Mouse (Mus musculus) large intestine, adult 2 months (tissue): ENCODE measurements at regions not wholly inside any gene's neighbourhood (a gene's known extent, or its start where the extent isn't known, plus 50 kb on each side); places are given as distances from the start of the nearest gene placed in this dataset.

ENCODE experiments used
- DNase-seq: peaks from one replicate; pipeline ENCODE4 v3.0.0-alpha.2; 2012; ENCODE audit warnings: low read depth, low spot score
- WGBS: fragments of 180-500 bp; shearing (Covaris S2); methylation state at CpG from one replicate; pipeline ENCODE4 v1.1.7; 2018; 5-methylcytosine and 5-hydroxymethylcytosine counted together

- WGBS: 60% methylated on average over 7 of the region's 7 CpGs
- no peak for DNase-seq
Measured at GRCm38 (mm10) chr5:119125745-119126144, 544.7 kb upstream of the Tbx3 start.

GRCm38 (mm10) chr5:119130176-119130575 is 540.3 kb upstream of the Tbx3 start:
- DNase-seq: no peak
- 86% methylated on average over 7 of the region's 7 CpGs for WGBS

- no peak for DNase-seq
- 70% methylated on average over 10 of the region's 10 CpGs for WGBS
Measured at GRCm38 (mm10) chr5:119131461-119131860, 539.0 kb upstream of the Tbx3 start.

- no peak for DNase-seq
- WGBS: 64% methylated on average over 13 of the region's 13 CpGs
Measured at GRCm38 (mm10) chr5:119133378-119133777, 537.1 kb upstream of the Tbx3 start.

GRCm38 (mm10) chr5:119136916-119137315 is 533.6 kb upstream of the Tbx3 start:
- 43% methylated on average over 8 of the region's 8 CpGs for WGBS

GRCm38 (mm10) chr5:119137409-119137808 is 533.1 kb upstream of the Tbx3 start:
- 41% methylated on average over 13 of the region's 13 CpGs for WGBS
- DNase-seq: no peak

More at GRCm38 (mm10) chr5:119136916-119137315, 533.6 kb upstream of the Tbx3 start:
- DNase-seq: no peak

GRCm38 (mm10) chr5:119137821-119138221 is 532.6 kb upstream of the Tbx3 start:
- DNase-seq: no peak
- WGBS: 64% methylated on average over 10 of the region's 10 CpGs

GRCm38 (mm10) chr5:119138293-119138692 is 532.2 kb upstream of the Tbx3 start:
- no peak for DNase-seq
- WGBS: 76% methylated on average over 14 of the region's 14 CpGs

GRCm38 (mm10) chr5:119139336-119139735 is 531.1 kb upstream of the Tbx3 start:
- 43% methylated on average over 7 of the region's 7 CpGs for WGBS
- DNase-seq: no peak

- DNase-seq: peak; percentile 1
- 47% methylated on average over 6 of the region's 6 CpGs for WGBS
Measured at GRCm38 (mm10) chr5:119139816-119140215, 530.7 kb upstream of the Tbx3 start.

GRCm38 (mm10) chr5:119143411-119143810 is 527.1 kb upstream of the Tbx3 start:
- no peak for DNase-seq
- WGBS: 68% methylated on average over 8 of the region's 8 CpGs

- WGBS: 89% methylated on average over 25 of the region's 25 CpGs
- DNase-seq: no peak
Measured at GRCm38 (mm10) chr5:119149389-119150185, 520.9 kb upstream of the Tbx3 start.

- WGBS: 69% methylated on average over 5 of the region's 5 CpGs
- DNase-seq: no peak
Measured at GRCm38 (mm10) chr5:119153086-119153485, 517.4 kb upstream of the Tbx3 start.

GRCm38 (mm10) chr5:119156638-119157037 is 513.8 kb upstream of the Tbx3 start:
- whole genome bisulfite sequencing: 83% methylated on average over 6 of the region's 6 CpGs
- no peak for DNase-seq

- DNase-seq: no peak
- WGBS: 70% methylated on average over 4 of the region's 4 CpGs
Measured at GRCm38 (mm10) chr5:119158171-119158570, 512.3 kb upstream of the Tbx3 start.

- no peak for DNase-seq
- WGBS: 95% methylated on average over 13 of the region's 13 CpGs
Measured at GRCm38 (mm10) chr5:119162132-119162675, 508.3 kb upstream of the Tbx3 start.

GRCm38 (mm10) chr5:119167718-119168117 is 502.8 kb upstream of the Tbx3 start:
- WGBS: 55% methylated on average over 17 of the region's 17 CpGs
- DNase-seq: no peak

- DNase-seq: no peak
- 90% methylated on average over 7 of the region's 7 CpGs for WGBS
Measured at GRCm38 (mm10) chr5:119169274-119169673, 501.2 kb upstream of the Tbx3 start.

- DNase-seq: no peak
- 80% methylated on average over 1 of the region's 1 CpGs for WGBS
Measured at GRCm38 (mm10) chr5:119171626-119172025, 498.8 kb upstream of the Tbx3 start.

- DNase-seq: no peak
- WGBS: 19% methylated on average over 9 of the region's 9 CpGs
Measured at GRCm38 (mm10) chr5:119178805-119179204, 491.7 kb upstream of the Tbx3 start.

GRCm38 (mm10) chr5:119183545-119184047 is 486.9 kb upstream of the Tbx3 start:
- 31% methylated on average over 5 of the region's 5 CpGs for WGBS
- no peak for DNase-seq
